Mouse (Mus musculus) thymus, adult 18-20 months (tissue): ENCODE measurements around the gene Gaa.

Source experiments
- DNase-seq, 2 experiments: peaks; one replicate each; pipeline ENCODE4 v3.0.0; 2022; ENCODE audit warnings: mixed read lengths in 2 of 2

Gene Gaa

GRCm38 (mm10) chr11:119306762-119307657 lies 39.3 kb downstream of the Gaa start:
- no peak for DNase-seq

GRCm38 (mm10) chr11:119307658-119307867 lies 39.9 kb downstream of the Gaa start, which contains the start of gene Card14:
Gene Card14, plus strand, starts transcription at chr11:119307768.
- DNase-seq = no peak

GRCm38 (mm10) chr11:119307916-119308315 lies 40.2 kb downstream of the Gaa start:
- DNase-seq = no peak

- DNase-seq = no peak
Observed at GRCm38 (mm10) chr11:119310621-119311020, 42.9 kb downstream of the Gaa start.

- DNase-seq = no peak
Observed at GRCm38 (mm10) chr11:119314252-119314936, 46.7 kb downstream of the Gaa start.

- no peak for DNase-seq
Observed at GRCm38 (mm10) chr11:119316720-119317119, 49.0 kb downstream of the Gaa start.

GRCm38 (mm10) chr11:119322521-119322920 lies 54.8 kb downstream of the Gaa start:
- no peak for DNase-seq

- DNase-seq = no peak
Observed at GRCm38 (mm10) chr11:119325068-119325467, 57.4 kb downstream of the Gaa start.

- no peak for DNase-seq
Observed at GRCm38 (mm10) chr11:119330592-119330991, 62.9 kb downstream of the Gaa start.

GRCm38 (mm10) chr11:119331970-119332369 lies 64.3 kb downstream of the Gaa start:
- no peak for DNase-seq
